Mouse (Mus musculus) olfactory bulb, adult 2 months (tissue): Measurements from ENCODE around the gene Kcnip4. TPM values are rescaled to one million over a fixed set of nuclear protein-coding genes. Genes with fewer than 3 reads are reported as not detected.

ENCODE experiments used
- H3K27ac ChIP-seq: fragments of 200-500 bp; 2 replicates; pipeline ENCODE4 v1.5.1; 2012; ENCODE audit warnings: low read depth, low read length; ENCODE audit not compliant: insufficient read depth
- H3K4me1 ChIP-seq: fragments of 200-500 bp; 2 replicates; pipeline ENCODE4 v1.6.1; 2012; ENCODE audit warnings: low read length; ENCODE audit not compliant: control insufficient read depth, insufficient read depth
- H3K4me3 ChIP-seq: fragments of 200-500 bp; 2 replicates; pipeline ENCODE4 v1.5.1; 2012; ENCODE audit warnings: mild to moderate bottlenecking, low read depth, low read length, moderate library complexity; ENCODE audit not compliant: insufficient read depth
- CTCF ChIP-seq: fragments of 200-500 bp; IDR thresholded peaks from 2 replicates; pipeline ENCODE4 v1.5.1; 2012; ENCODE audit warnings: low read depth, mild to moderate bottlenecking, low read length, moderate library complexity; ENCODE audit not compliant: insufficient read depth
- POLR2A ChIP-seq: fragments of 200-500 bp; IDR thresholded peaks from 2 replicates; pipeline ENCODE4 v1.6.1; 2012; ENCODE audit warnings: mild to moderate bottlenecking, low read depth, low read length, moderate library complexity; ENCODE audit not compliant: insufficient read depth
- WGBS: fragments of 180-500 bp; shearing (Covaris S2); methylation state at CpG from one replicate; pipeline ENCODE4 v1.1.7; 2018; 5-methylcytosine and 5-hydroxymethylcytosine counted together
- polyA plus RNA-seq: library from polyadenylated mRNA; stranded (reverse); fragments of >200 nt; gene quantifications from 2 replicates; pipeline ENCODE4 v1.2.4, GENCODE M21; 2012; ENCODE audit warnings: low replicate concordance; ENCODE audit not compliant: missing spikeins, insufficient read depth, insufficient read length

The Kcnip4 gene
- polyA plus RNA-seq, 1 experiment: not detected

DNA sequence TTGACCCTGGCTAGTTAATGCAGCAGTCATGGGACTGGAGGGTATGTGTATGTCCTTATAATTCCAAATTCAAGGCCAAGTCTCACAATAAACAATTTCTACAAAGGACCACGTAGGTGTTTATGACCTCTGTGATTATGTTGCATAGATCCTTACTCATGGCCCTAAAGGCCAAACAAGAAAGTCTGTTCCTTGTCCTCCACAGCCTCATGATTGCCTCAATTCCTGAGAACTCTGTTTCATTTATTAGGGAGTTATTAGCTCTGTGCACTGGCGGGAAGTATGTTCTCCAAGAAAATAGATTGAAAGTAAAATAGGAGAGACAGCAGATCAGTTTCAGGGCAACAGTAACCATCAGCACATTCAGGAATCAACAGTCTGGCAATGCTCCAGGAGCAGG, 191.6 kb downstream of the Kcnip4 start:
- 89% methylated on average over 2 of the region's 2 CpGs for WGBS
- Histone ChIP-seq H3K4me3 (no peak overlapping the region), H3K27ac (no peak overlapping the region), H3K4me1 (no peaks in the 10 kb centered on the region)
- no peak for TF ChIP-seq CTCF
- no peak for TF ChIP-seq POLR2A

GRCm38 (mm10) chr5:49329023-49329422, 195.7 kb downstream of the Kcnip4 start:
- Histone ChIP-seq H3K4me1 (no peaks in the 10 kb centered on the region), H3K4me3 (no peak overlapping the region), H3K27ac (no peak overlapping the region)
- 98% methylated on average over 1 of the region's 1 CpGs for WGBS
- no peak for TF ChIP-seq CTCF
- no peak for TF ChIP-seq POLR2A

- H3K4me3 ChIP-seq: no peak overlapping the region
- no peaks in the 10 kb centered on the region for H3K4me1 ChIP-seq
- no peak overlapping the region for H3K27ac ChIP-seq
- TF ChIP-seq POLR2A (no peak), CTCF (no peak)
These were observed 206.0 kb downstream of the Kcnip4 start for GRCm38 (mm10) chr5:49318661-49319060.

DNA sequence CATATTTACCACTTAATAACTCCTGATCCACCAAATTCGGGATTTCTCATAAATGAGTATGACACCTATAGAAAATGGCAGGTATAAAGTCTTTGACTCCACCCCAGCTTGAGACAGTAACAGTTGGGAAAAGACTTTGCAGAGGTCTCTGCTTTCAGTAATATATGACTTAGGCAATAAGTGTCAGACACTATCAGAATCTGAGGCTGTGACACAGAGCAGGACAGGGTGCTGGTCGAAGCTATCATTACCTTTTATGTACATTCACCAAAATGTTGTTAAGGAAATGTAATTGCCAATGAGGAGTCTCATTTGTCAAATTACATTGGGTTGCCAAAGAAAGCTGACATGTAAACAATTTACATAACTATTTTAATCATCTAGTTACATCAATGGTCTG, 206.8 kb downstream of the Kcnip4 start:
- H3K4me3 ChIP-seq: no peak overlapping the region
- 90% methylated on average over 2 of the region's 2 CpGs for WGBS
- no peaks in the 10 kb centered on the region for H3K4me1 ChIP-seq
- H3K27ac ChIP-seq: no peak overlapping the region
- TF ChIP-seq POLR2A (no peak), CTCF (no peak)

DNA sequence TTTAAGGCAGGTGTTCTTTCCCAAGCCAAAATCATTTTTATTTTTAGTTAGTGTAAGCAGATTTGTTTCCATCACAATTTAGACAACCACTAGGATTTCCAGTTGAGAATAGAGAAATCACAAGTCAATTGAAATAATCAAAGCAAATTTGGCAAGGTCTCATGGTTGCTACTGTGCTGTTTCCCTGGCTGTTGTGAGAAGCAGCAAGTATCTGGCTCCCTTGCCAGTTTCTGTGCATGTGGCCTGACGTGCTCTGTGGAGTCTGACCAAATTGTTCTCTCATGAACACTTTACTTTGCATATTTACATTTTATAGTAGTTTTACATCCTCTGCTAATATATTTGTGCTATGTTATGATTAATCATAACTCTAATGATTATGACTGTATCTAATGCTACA, 217.9 kb downstream of the Kcnip4 start:
- H3K4me1 ChIP-seq: no peaks in the 10 kb centered on the region
- TF ChIP-seq CTCF (no peak), POLR2A (no peak)
- no peak overlapping the region for H3K27ac ChIP-seq
- H3K4me3 ChIP-seq: no peak overlapping the region
- WGBS: 77% methylated on average over 1 of the region's 1 CpGs

GRCm38 (mm10) chr5:49305321-49305720, 219.4 kb downstream of the Kcnip4 start:
- Histone ChIP-seq H3K4me1 (no peaks in the 10 kb centered on the region), H3K27ac (no peak overlapping the region), H3K4me3 (no peak overlapping the region)
- TF ChIP-seq CTCF (no peak), POLR2A (no peak)
- 57% methylated on average over 2 of the region's 2 CpGs for WGBS

- 69% methylated on average over 4 of the region's 4 CpGs for WGBS
- no peak overlapping the region for H3K27ac ChIP-seq
- TF ChIP-seq POLR2A: no peak
- no peak for TF ChIP-seq CTCF
These were observed 226.1 kb downstream of the Kcnip4 start for GRCm38 (mm10) chr5:49298654-49299053.

GRCm38 (mm10) chr5:49292421-49292820, 232.3 kb downstream of the Kcnip4 start:
- H3K4me3 ChIP-seq: no peak overlapping the region
- no peak overlapping the region for H3K27ac ChIP-seq
- H3K4me1 ChIP-seq: no peaks in the 10 kb centered on the region
- WGBS: 56% methylated on average over 2 of the region's 2 CpGs
- TF ChIP-seq POLR2A: no peak
- TF ChIP-seq CTCF: no peak

More at GRCm38 (mm10) chr5:49298654-49299053, 226.1 kb downstream of the Kcnip4 start:
- Histone ChIP-seq H3K4me3 (no peak overlapping the region), H3K4me1 (no peaks in the 10 kb centered on the region)

DNA sequence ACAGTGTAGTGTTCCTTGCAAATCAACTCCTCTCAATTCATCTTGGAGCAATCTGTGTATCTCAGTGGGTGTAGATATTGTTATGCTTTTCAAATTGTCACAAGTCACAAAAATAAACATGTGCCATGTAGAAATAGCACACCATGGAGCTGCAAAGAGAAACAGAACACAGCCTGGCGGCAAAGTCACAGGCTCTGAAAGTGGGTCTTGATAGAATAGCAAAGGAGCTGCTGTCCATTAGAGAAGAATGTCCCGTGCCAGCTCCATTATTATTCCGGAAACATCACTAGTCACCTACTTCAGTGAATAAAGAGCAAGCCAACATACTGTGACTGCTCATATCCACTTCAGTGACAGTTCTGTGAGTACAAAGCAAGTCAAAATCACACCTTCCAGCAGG, 232.9 kb downstream of the Kcnip4 start:
- Histone ChIP-seq H3K27ac (no peak overlapping the region), H3K4me1 (no peaks in the 10 kb centered on the region), H3K4me3 (no peak overlapping the region)
- TF ChIP-seq POLR2A: no peak
- no peak for TF ChIP-seq CTCF
- WGBS: 73% methylated on average over 3 of the region's 3 CpGs
